Mouse (Mus musculus) duodenum, adult 2 months (tissue): ENCODE data around the gene Tcf15. TPM values are rescaled to one million over a fixed set of nuclear protein-coding genes. Genes with fewer than 3 reads are reported as not detected.

Experiments used
- polyA plus RNA-seq: library from polyadenylated mRNA; depleted of rRNA; stranded (reverse); fragments of >200 nt; gene quantifications from 2 replicates; pipeline ENCODE4 v1.2.3, GENCODE M21; 2012; ENCODE audit warnings: low replicate concordance; rRNA removed

The Tcf15 gene
- 1.8 and 13.4 TPM in 2 replicates for polyA plus RNA-seq

DNA sequence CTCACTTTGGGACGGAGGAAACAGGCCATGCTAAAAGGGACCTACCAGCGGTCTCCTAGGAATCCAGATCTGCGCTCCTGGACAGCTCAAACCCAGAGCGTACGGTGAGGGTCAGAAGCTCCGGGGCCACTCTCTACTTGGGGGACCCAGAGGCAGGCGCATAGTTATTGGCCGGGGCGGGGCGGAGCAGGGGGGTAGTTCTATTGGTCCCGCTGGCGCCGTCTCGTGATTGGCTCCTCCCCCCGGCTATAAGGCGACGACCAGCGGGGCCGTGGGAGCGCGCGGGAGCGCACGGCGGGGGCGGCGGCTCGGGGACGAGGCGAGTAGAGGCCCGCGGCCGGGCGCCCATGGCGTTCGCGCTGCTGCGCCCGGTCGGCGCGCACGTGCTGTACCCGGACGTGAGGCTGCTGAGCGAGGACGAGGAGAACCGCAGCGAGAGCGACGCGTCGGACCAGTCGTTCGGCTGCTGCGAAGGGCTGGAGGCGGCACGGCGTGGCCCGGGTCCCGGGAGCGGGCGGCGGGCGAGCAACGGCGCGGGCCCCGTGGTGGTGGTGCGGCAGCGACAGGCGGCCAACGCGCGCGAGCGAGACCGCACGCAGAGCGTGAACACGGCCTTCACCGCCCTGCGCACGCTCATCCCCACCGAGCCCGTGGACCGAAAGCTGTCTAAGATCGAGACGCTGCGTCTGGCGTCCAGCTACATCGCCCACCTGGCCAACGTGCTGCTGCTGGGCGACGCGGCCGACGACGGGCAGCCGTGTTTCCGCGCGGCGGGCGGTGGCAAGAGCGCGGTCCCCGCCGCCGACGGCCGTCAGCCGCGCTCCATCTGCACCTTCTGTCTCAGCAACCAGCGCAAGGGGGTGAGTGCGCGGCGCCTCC lies at the start of gene Tcf15:
TSS of gene Tcf15 (plus strand) at position 283 of the 879 bp plus-strand sequence.

DNA sequence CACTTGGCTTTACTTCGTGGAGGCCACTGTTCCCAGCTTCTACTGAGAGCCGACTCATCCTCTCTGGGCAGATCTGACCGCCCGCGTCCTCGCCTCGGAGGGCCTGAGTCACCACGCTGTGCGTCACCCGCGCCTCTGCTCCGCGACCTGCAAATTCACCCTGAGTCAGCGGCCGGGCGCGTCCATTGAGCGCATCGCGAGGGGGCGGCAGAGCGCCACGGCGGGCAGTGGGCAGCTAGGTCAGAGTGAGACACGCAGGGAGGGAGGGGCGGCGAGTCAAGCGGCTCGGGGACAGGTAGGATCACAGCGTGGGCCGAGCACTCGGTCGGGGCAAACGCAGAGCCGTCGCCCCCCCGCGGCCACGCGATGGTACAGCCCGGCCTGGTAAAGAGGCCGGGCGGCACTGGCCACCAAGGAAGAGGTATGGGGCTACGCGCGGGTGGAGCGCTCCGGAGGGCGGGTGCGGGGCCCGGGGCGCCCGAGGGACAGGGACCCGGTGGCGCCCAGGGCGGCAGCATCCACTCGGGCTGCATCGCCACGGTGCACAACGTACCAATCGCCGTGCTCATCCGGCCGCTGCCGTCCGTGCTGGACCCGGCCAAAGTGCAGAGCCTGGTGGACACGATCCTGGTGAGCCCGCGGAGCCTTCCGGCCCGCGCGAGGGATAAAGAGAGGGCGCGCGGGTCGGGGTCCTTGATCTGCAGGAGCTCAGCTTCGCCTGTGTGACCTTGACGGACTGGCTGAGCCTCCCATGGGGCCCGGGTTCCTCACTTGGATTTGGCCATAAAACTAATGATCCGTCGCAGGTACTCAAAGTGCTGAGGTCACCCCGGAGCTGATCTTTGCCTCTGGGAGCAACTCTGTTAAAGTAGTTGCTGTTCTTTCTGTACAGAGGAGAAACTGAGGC lies 37.8 kb upstream of the Tcf15 start, which contains the start of gene Srxn1:
TSS of gene Srxn1 (plus strand) at position 199 of the 907 bp plus-strand sequence.

Other genes starting within 250 kb of the Tcf15 start
- 0.15 and 0.41 TPM in 2 replicates for gene Angpt4, start 232.4 kb upstream of the Tcf15 start, polyA plus RNA-seq
- gene Fam110a, start 163.3 kb upstream of the Tcf15 start, polyA plus RNA-seq: 16.1 and 17.9 TPM in 2 replicates
- 33.7 and 88.7 TPM in 2 replicates for gene Slc52a3, start 147.1 kb upstream of the Tcf15 start, polyA plus RNA-seq
- gene Scrt2, start 62.0 kb upstream of the Tcf15 start, polyA plus RNA-seq: not detected in 2 replicates
- 328 and 743 TPM in 2 replicates for gene Srxn1, start 38.0 kb upstream of the Tcf15 start, polyA plus RNA-seq
- 5.1 and 9.3 TPM in 2 replicates for gene Csnk2a1, start 83.3 kb downstream of the Tcf15 start, polyA plus RNA-seq
- gene Tbc1d20, start 150.3 kb downstream of the Tcf15 start, polyA plus RNA-seq: 29.8 and 43.3 TPM in 2 replicates
- gene Rbck1, start 189.1 kb downstream of the Tcf15 start, polyA plus RNA-seq: 178 and 279 TPM in 2 replicates
- 4.9 and 33.5 TPM in 2 replicates for gene Trib3, start 200.5 kb downstream of the Tcf15 start, polyA plus RNA-seq
- gene Nrsn2, start 233.1 kb downstream of the Tcf15 start, polyA plus RNA-seq: 0.57 and 0.86 TPM in 2 replicates